In the genomic region with DNA sequence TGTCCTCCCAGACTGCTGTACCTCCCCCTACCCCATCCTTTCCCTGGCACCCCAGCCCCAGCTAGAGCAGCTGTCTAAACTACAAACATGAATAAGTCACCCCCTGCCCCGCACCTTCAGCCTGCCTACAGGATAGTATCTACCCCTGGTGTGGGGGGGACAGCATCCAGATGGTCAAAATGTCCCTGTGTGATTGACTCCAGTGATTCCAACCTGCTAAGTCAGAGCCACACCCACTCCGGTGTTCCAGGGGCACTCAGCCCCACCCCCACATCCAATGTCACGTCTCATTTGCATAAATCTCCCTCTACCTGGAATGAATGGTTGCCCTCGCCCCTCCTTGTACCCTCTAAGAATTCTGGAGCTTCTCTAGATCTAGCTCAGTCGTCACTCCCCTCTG, we compare ENCODE assay signal across 12 mouse cellular contexts. TPM values are rescaled to one million over a fixed set of nuclear protein-coding genes. Genes with fewer than 3 reads are reported as not detected.
A peak's percentile ranks its signal among the peaks of the same experiment; 100 is the strongest.
DNase-seq lines count a peak whose midpoint lies in the region; ATAC-seq and TF ChIP-seq lines count a peak whose summit lies in the region.
"Had no signal": no experiment of that assay in that cellular context is flagged by ENCODE, and none has a peak within 500 bp of the region (broad histone marks: within the 10 kb centered on the region; RNA-seq: fewer than 3 reads in every experiment).

No protein-coding gene starts in this region.

- H3K4me3 ChIP-seq in heart, embryonic 10.5 days, result peak overlapping the region; percentile 42
- 0 out of 2 replicates have a peak overlapping the region, but pooled peaks have one; percentile 6 for H3K4me3 ChIP-seq in left cerebral cortex, adult 2 months
- H3K4me3 ChIP-seq in intestine, postnatal 0 days (ENCODE audit: low read depth, low read length), result no peak overlapping the region
- H3K4me3 ChIP-seq: midbrain, embryonic 12.5 days had no signal

- H3K27ac ChIP-seq in heart, embryonic 10.5 days, result no peak overlapping the region
- H3K27ac ChIP-seq in left cerebral cortex, adult 2 months, result peak overlapping the region; percentile 84
- H3K27ac ChIP-seq in intestine, postnatal 0 days (ENCODE audit: low read depth, low read length), result no peak overlapping the region

- no peak overlapping the region for H3K9ac ChIP-seq in intestine, postnatal 0 days (ENCODE audit: low read depth, low read length)
- H3K9ac ChIP-seq: midbrain, embryonic 12.5 days had no signal

- no peak for DNase-seq in heart, embryonic 10.5 days (ENCODE audit: low spot score)
- DNase-seq in heart, postnatal 10 days, result no peak
- DNase-seq in left cerebral cortex, adult 2 months (ENCODE audit: extremely low spot score in 1 of 2, low spot score in 2 of 2), result no peak
- no peak for DNase-seq in left cerebral cortex, postnatal 36 days (ENCODE audit: low spot score in 2 of 2)
- peak; percentile 68 for DNase-seq in cerebellum, adult 9-11 months
- no peak for DNase-seq in yolk sac, embryonic 10.5 days (ENCODE audit: low spot score)
- DNase-seq in thymus, adult 18-20 months, result no peak
- DNase-seq: gastrocnemius, postnatal 10 days; kidney, postnatal 25 days; liver had no signal

- intact Hi-C loops in heart, postnatal 10 days (cut with DNase I), result no loop called here
- intact Hi-C loops in left cerebral cortex, adult 2 months (cut with DNase I), result no loop called here
- intact Hi-C loops in left cerebral cortex, postnatal 36 days (cut with DNase I), result no loop called here

- WGBS in heart, embryonic 10.5 days, result 24% methylated on average over 5 of the region's 5 CpGs
- 29% methylated on average over 5 of the region's 5 CpGs for WGBS in intestine, postnatal 0 days

- peaks cover 19% of the 10 kb centered on the region for H3K27me3 ChIP-seq in heart, embryonic 10.5 days (ENCODE audit: insufficient read depth, poor library complexity, severe bottlenecking)
- H3K27me3 ChIP-seq in intestine, postnatal 0 days (replicated peaks; ENCODE audit: control insufficient read depth, insufficient read depth, low read length), result no peaks in the 10 kb centered on the region
- H3K27me3 ChIP-seq: midbrain, embryonic 12.5 days had no signal

- peak overlapping the region; percentile 41 for H3K4me2 ChIP-seq in intestine, postnatal 0 days (replicated peaks; ENCODE audit: low read depth)
- H3K4me2 ChIP-seq: midbrain, embryonic 12.5 days had no signal

- no peak for TF ChIP-seq CTCF in left cerebral cortex, adult 2 months (IDR thresholded peaks at IDR 0.05)
- no peak for TF ChIP-seq CTCF in intestine, postnatal 0 days (IDR thresholded peaks at IDR 0.05; ENCODE audit: low read depth)

- no peaks in the 10 kb centered on the region for H3K9me3 ChIP-seq in heart, embryonic 10.5 days
- H3K9me3 ChIP-seq in intestine, postnatal 0 days (ENCODE audit: control insufficient read depth), result no peaks in the 10 kb centered on the region
- H3K9me3 ChIP-seq: midbrain, embryonic 12.5 days had no signal

- no peaks in the 10 kb centered on the region for H3K36me3 ChIP-seq in heart, embryonic 10.5 days
- H3K36me3 ChIP-seq in intestine, postnatal 0 days (ENCODE audit: control insufficient read depth, insufficient read depth), result peaks cover 4% of the 10 kb centered on the region; the same call in 1 of the 2 replicates
- H3K36me3 ChIP-seq: midbrain, embryonic 12.5 days had no signal

- ATAC-seq in intestine, postnatal 0 days, result no peak

- peaks cover 11% of the 10 kb centered on the region for H3K4me1 ChIP-seq in heart, embryonic 10.5 days
- peaks cover 5% of the 10 kb centered on the region for H3K4me1 ChIP-seq in intestine, postnatal 0 days (replicated peaks; ENCODE audit: control insufficient read depth, insufficient read depth, low read length)

RNA-seq across cellular contexts. Expression of a gene that starts 13.4 kb away (rescaled TPM):
- 2.5 and 3.0 TPM in 2 replicates for polyA plus RNA-seq in heart, embryonic 10.5 days (2016; fragmentation: Nextera tagmentation; extraction: Ambion mirVana)
- 1 to 10 TPM; 8.9 to 9.8 TPM for total RNA-seq in heart, postnatal 10 days (2021)
- 100 to 1,000 TPM; 798 to 848 TPM for total RNA-seq in left cerebral cortex, adult 2 months (2021)
- total RNA-seq in left cerebral cortex, postnatal 36 days (2021), result 100 to 1,000 TPM; 769 to 808 TPM
- polyA plus RNA-seq in intestine, postnatal 0 days (2015; fragmentation: Nextera tagmentation; extraction: Ambion mirVana), result 2.2 and 2.6 TPM in 2 replicates

Comparison
In these comparisons a context has a peak if more than half of its experiments do, and no peak if none do; other contexts are left out.
1. RNA of a gene that starts 13.4 kb away (total RNA-seq): 798 to 848 TPM in left cerebral cortex, adult 2 months and 769 to 808 TPM in left cerebral cortex, postnatal 36 days; 8.9 to 9.8 TPM in heart, postnatal 10 days; every median in the first group is over 10 times any median in the second.